ENCODE assay signal across 8 mouse cellular contexts in genomic region chr5:139908243-139908810, GRCm38 (mm10). TPM values are rescaled to one million over a fixed set of nuclear protein-coding genes. Genes with fewer than 3 reads are reported as not detected.
A peak's percentile ranks its signal among the peaks of the same experiment; 100 is the strongest.
DNase-seq lines count a peak whose midpoint lies in the region; ATAC-seq and TF ChIP-seq lines count a peak whose summit lies in the region.

No protein-coding gene starts in this region.

- no peaks in the 10 kb centered on the region for H3K9me3 ChIP-seq in limb, embryonic 12.5 days

- TF ChIP-seq CTCF in layer of hippocampus, adult 2 months (conservative IDR thresholded peaks at IDR 0.05), result no peak

- peak overlapping the region; percentile 68 for H3K9ac ChIP-seq in limb, embryonic 12.5 days (replicated peaks)

- no peak for DNase-seq in layer of hippocampus, adult 2 months (ENCODE audit: low spot score in 2 of 2)
- no peak for DNase-seq in layer of hippocampus, adult 9-10 months (ENCODE audit: low spot score)
- DNase-seq in adrenal gland, postnatal 36 days, result peak; percentile 43 to 57
- peak; percentile 20 for DNase-seq in naive thymus-derived CD4-positive, alpha-beta T cell, adult 2 months (ENCODE audit: low read depth)
- no peak for DNase-seq in spleen, adult 12 weeks (ENCODE audit: low spot score)
- DNase-seq in testis, postnatal 14 days (ENCODE audit: low spot score), result no peak

- H3K4me1 ChIP-seq in limb, embryonic 12.5 days (replicated peaks), result peaks cover 58% of the 10 kb centered on the region

- peak overlapping the region; percentile 36; the same call in 1 of the 2 replicates for H3K27ac ChIP-seq in layer of hippocampus, adult 2 months
- no peak overlapping the region for H3K27ac ChIP-seq in limb, embryonic 12.5 days

- WGBS in limb, embryonic 12.5 days, result under 1% methylated on average over 75 of the region's 78 CpGs

- peak overlapping the region; percentile 68 for H3K4me3 ChIP-seq in layer of hippocampus, adult 2 months
- peak overlapping the region; percentile 66 for H3K4me3 ChIP-seq in limb, embryonic 12.5 days (replicated peaks)

- ATAC-seq in granulocyte monocyte progenitor cell, adult 5-6 weeks (replicated peaks; ENCODE audit: poor library complexity, severe bottlenecking), result 0 out of 2 replicates have a peak, but pooled peaks have one; percentile 12
- 0 out of 2 replicates have a peak, but pooled peaks have one; percentile 1 for ATAC-seq in limb, embryonic 12.5 days (ENCODE audit: insufficient number of reproducible peaks, insufficient read depth, low FRiP score, low TSS enrichment, low read depth)

- H3K4me2 ChIP-seq in limb, embryonic 12.5 days, result peak overlapping the region; percentile 98

- no peaks in the 10 kb centered on the region for H3K36me3 ChIP-seq in limb, embryonic 12.5 days

- peaks cover 95% of the 10 kb centered on the region for H3K27me3 ChIP-seq in limb, embryonic 12.5 days

RNA-seq across cellular contexts. Expression of gene Elfn1, which starts 0.6 kb away (rescaled TPM):
- 10 to 100 TPM; 27.0 to 29.1 TPM for total RNA-seq in layer of hippocampus, adult 2 months (2021)
- 10 to 100 TPM in 1 of 2 experiments, under 1 TPM in 1; 0.46 to 20.1 TPM for total RNA-seq in adrenal gland, postnatal 36 days (2021)
- total RNA-seq in granulocyte monocyte progenitor cell, adult 5-6 weeks (2014; fragmentation: Nextera tagmentation), result not detected in 2 replicates
- total RNA-seq in granulocyte monocyte progenitor cell, adult 5-6 weeks (2017), result not detected in 2 replicates
- 0.28 and 0.35 TPM in 2 replicates for polyA plus RNA-seq in limb, embryonic 12.5 days (2016; fragmentation: Nextera tagmentation; extraction: Ambion mirVana)

Comparison
In these comparisons a context has a peak if more than half of its experiments do, and no peak if none do; other contexts are left out.
1. DNase-seq: peak in adrenal gland, postnatal 36 days (2 of 2) and naive thymus-derived CD4-positive, alpha-beta T cell, adult 2 months (single experiment); none in layer of hippocampus, adult 2 months (0 of 2), layer of hippocampus, adult 9-10 months (single experiment), spleen, adult 12 weeks (single experiment) and testis, postnatal 14 days (single experiment).